Mouse (Mus musculus): Measurements from ENCODE around the gene Malrd1.

DNA sequence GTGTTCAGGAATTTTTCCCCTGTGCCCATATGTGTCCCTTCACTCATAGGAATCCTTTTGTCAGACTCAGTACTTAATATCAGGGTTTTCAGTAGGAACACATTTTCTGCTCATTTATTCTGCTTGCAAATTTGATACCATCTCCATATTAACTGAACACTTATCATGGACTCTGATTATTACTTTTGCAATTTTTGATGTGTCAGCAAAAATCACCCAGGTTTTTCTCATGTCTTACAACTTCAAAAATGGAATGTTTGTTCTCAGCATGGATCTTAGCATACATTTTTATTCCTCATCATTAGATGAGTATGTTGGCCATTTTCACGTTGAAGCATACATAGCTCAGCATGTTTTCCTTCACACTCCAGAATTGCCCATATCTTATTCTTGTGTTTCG, 258.5 kb downstream of the Malrd1 start:
- TF ChIP-seq GATA1 (IDR thresholded peaks at IDR 0.05; ENCODE audit: borderline replicate concordance, low read length), result no peak
- no peak for TF ChIP-seq FLI1 (IDR thresholded peaks at IDR 0.05; ENCODE audit: low read length)
